Comparison of ENCODE assay signal across 8 mouse cellular contexts in genomic region chr12:17691891-17692321, GRCm38 (mm10). TPM values are rescaled to one million over a fixed set of nuclear protein-coding genes. Genes with fewer than 3 reads are reported as not detected.
DNase-seq lines count a peak whose midpoint lies in the region; ATAC-seq and TF ChIP-seq lines count a peak whose summit lies in the region.

No protein-coding gene starts in this region.

- no peak for TF ChIP-seq CTCF in liver, adult 2 months (IDR thresholded peaks at IDR 0.05; ENCODE audit: low read depth, low read length)

- H3K9me3 ChIP-seq in ES-E14 (ENCODE audit: control insufficient read depth, insufficient read depth, low read depth, low read length): no peaks in the 10 kb centered on the region
- no peaks in the 10 kb centered on the region for H3K9me3 ChIP-seq in embryonic facial prominence, embryonic 14.5 days (ENCODE audit: control insufficient read depth, low read length)
- no peaks in the 10 kb centered on the region for H3K9me3 ChIP-seq in hindbrain, embryonic 11.5 days (ENCODE audit: control insufficient read depth, low read length)

- 2% methylated on average over 23 of the region's 23 CpGs for WGBS in embryonic facial prominence, embryonic 14.5 days
- WGBS in hindbrain, embryonic 11.5 days: under 1% methylated on average over 23 of the region's 23 CpGs
- WGBS in liver, adult 2 months: 4% methylated on average over 23 of the region's 23 CpGs

- no peak for TF ChIP-seq POLR2A in liver, adult 2 months (IDR thresholded peaks at IDR 0.05; ENCODE audit: extremely low read depth, insufficient read depth, low read length)
- no peak for TF ChIP-seq POLR2A in myocyte (IDR thresholded peaks at IDR 0.05; ENCODE audit: insufficient read length, low read depth)

- H3K27me3 ChIP-seq in embryonic facial prominence, embryonic 14.5 days (replicated peaks; ENCODE audit: control insufficient read depth, insufficient read depth, low read length): no peaks in the 10 kb centered on the region
- no peaks in the 10 kb centered on the region for H3K27me3 ChIP-seq in hindbrain, embryonic 11.5 days (ENCODE audit: control insufficient read depth, insufficient read depth, low read length)
- no peaks in the 10 kb centered on the region for H3K27me3 ChIP-seq in liver, adult 2 months (ENCODE audit: control insufficient read depth, insufficient read depth, low read length)
- H3K27me3 ChIP-seq in myocyte (ENCODE audit: control insufficient read depth, insufficient read depth, insufficient read length): no peaks in the 10 kb centered on the region

- DNase-seq in cerebellum, adult 8-10 months: peak; percentile 50
- DNase-seq in ES-E14 (ENCODE audit: low read depth, low spot score) (no peak), MN1 (ENCODE audit: low spot score) (no peak)
- peak; percentile 39 for DNase-seq in embryonic facial prominence, embryonic 14.5 days (ENCODE audit: low spot score)
- DNase-seq in hindbrain, embryonic 11.5 days (ENCODE audit: low spot score): no peak
- no peak for DNase-seq in liver, adult 2 months (ENCODE audit: extremely low read depth, low read depth, low spot score)

- ATAC-seq in cerebellum, adult (ENCODE audit: insufficient number of reproducible peaks, low FRiP score, low TSS enrichment): no peak
- ATAC-seq in embryonic facial prominence, embryonic 14.5 days (ENCODE audit: low read depth): no peak
- no peak for ATAC-seq in hindbrain, embryonic 11.5 days (ENCODE audit: low FRiP score)

- H3K27ac ChIP-seq in ES-E14 (ENCODE audit: insufficient read depth, low read depth, low read length, poor library complexity, severe bottlenecking): no peak overlapping the region
- no peak overlapping the region; the same call in 1 of the 2 replicates for H3K27ac ChIP-seq in embryonic facial prominence, embryonic 14.5 days (replicated peaks; ENCODE audit: low read depth, low read length)
- H3K27ac ChIP-seq in hindbrain, embryonic 11.5 days (ENCODE audit: low read depth, low read length): no peak overlapping the region
- peak overlapping the region; percentile 18; the same call in 1 of the 2 replicates for H3K27ac ChIP-seq in liver, adult 2 months (replicated peaks; ENCODE audit: insufficient read depth, low read depth, low read length)

- H3K4me3 ChIP-seq in ES-E14 (ENCODE audit: insufficient read depth in 1 of 2, low read depth in 1 of 2, low read length in 2 of 2, poor library complexity in 1 of 2, severe bottlenecking in 1 of 2): peak overlapping the region; percentile 82 to 89
- H3K4me3 ChIP-seq in embryonic facial prominence, embryonic 14.5 days (ENCODE audit: low read depth, low read length): peak overlapping the region; percentile 82
- H3K4me3 ChIP-seq in hindbrain, embryonic 11.5 days (ENCODE audit: low read depth, low read length): peak overlapping the region; percentile 71
- H3K4me3 ChIP-seq in liver, adult 2 months (ENCODE audit: insufficient read depth, low read depth, low read length): peak overlapping the region; percentile 92
- H3K4me3 ChIP-seq in myocyte: peak overlapping the region; percentile 95

- H3K4me1 ChIP-seq in ES-E14 (ENCODE audit: control insufficient read depth in 2 of 2, insufficient read depth in 2 of 2, low read length in 2 of 2, poor library complexity in 1 of 2): no peaks in the 10 kb centered on the region; a peak in 1 of 4 replicates
- peaks cover 34% of the 10 kb centered on the region for H3K4me1 ChIP-seq in embryonic facial prominence, embryonic 14.5 days (ENCODE audit: control insufficient read depth, insufficient read depth, low read length)
- H3K4me1 ChIP-seq in hindbrain, embryonic 11.5 days (replicated peaks; ENCODE audit: control insufficient read depth, insufficient read depth, low read length): peaks cover 3% of the 10 kb centered on the region; the same call in 1 of the 2 replicates
- H3K4me1 ChIP-seq in liver, adult 2 months (ENCODE audit: control insufficient read depth, insufficient read depth, low read length): peaks cover 9% of the 10 kb centered on the region; the same call in 1 of the 2 replicates

- peak overlapping the region; percentile 79 for H3ac ChIP-seq in myocyte (ENCODE audit: control insufficient read depth, insufficient read length)

- H3K36me3 ChIP-seq in ES-E14 (ENCODE audit: control insufficient read depth, insufficient read depth, low read length, poor library complexity, severe bottlenecking) (no peaks in the 10 kb centered on the region), myocyte (ENCODE audit: control insufficient read depth, insufficient read depth) (no peaks in the 10 kb centered on the region)
- H3K36me3 ChIP-seq in embryonic facial prominence, embryonic 14.5 days (ENCODE audit: control insufficient read depth, insufficient read depth, low read length): no peaks in the 10 kb centered on the region
- no peaks in the 10 kb centered on the region for H3K36me3 ChIP-seq in hindbrain, embryonic 11.5 days (ENCODE audit: control insufficient read depth, insufficient read depth, low read length)
- H3K36me3 ChIP-seq in liver, adult 2 months (ENCODE audit: control insufficient read depth, insufficient read depth, low read length): no peaks in the 10 kb centered on the region

- H3K79me2 ChIP-seq in liver, adult 2 months (ENCODE audit: control insufficient read depth, insufficient read depth, low read length): peaks cover 26% of the 10 kb centered on the region
- H3K79me2 ChIP-seq in myocyte (ENCODE audit: control insufficient read depth, insufficient read depth): peaks cover 61% of the 10 kb centered on the region

- H3K4me2 ChIP-seq in embryonic facial prominence, embryonic 14.5 days (ENCODE audit: low read depth, low read length): peak overlapping the region; percentile 94
- H3K4me2 ChIP-seq in hindbrain, embryonic 11.5 days (replicated peaks; ENCODE audit: low read depth, low read length): peak overlapping the region; percentile 95
- peak overlapping the region; percentile 94 for H3K4me2 ChIP-seq in myocyte (ENCODE audit: low read depth)

- in situ Hi-C loops in ES-E14 (cut with MboI; ENCODE audit: low sequenced_read_pairs in 2 of 2, unreplicated experiment in 2 of 2): no loop called here

- no peak overlapping the region for H3K9ac ChIP-seq in ES-E14 (ENCODE audit: insufficient read depth, low read depth, low read length, poor library complexity, severe bottlenecking)
- peak overlapping the region; percentile 81 for H3K9ac ChIP-seq in embryonic facial prominence, embryonic 14.5 days (ENCODE audit: low read depth, low read length)
- H3K9ac ChIP-seq in hindbrain, embryonic 11.5 days (ENCODE audit: low read depth, low read length): peak overlapping the region; percentile 76
- peak overlapping the region; percentile 89 for H3K9ac ChIP-seq in liver, adult 2 months (ENCODE audit: low read depth, low read length)

TF ChIP-seq in ES-E14, 5 proteins besides CTCF, POLR2A, EP300 and RAD21:
- TF ChIP-seq MAFK (IDR thresholded peaks at IDR 0.05; ENCODE audit: insufficient read depth, low read depth, low read length) (no peak), CHD2 (IDR thresholded peaks at IDR 0.05; ENCODE audit: low read depth, low read length) (no peak), ZNF384 (IDR thresholded peaks at IDR 0.05; ENCODE audit: low read depth, low read length) (no peak), ZC3H11A (IDR thresholded peaks at IDR 0.05; ENCODE audit: borderline replicate concordance, low read depth, low read length) (no peak), HCFC1 (IDR thresholded peaks at IDR 0.05; ENCODE audit: borderline replicate concordance, insufficient read depth, low read length) (no peak)
TF ChIP-seq in ES-E14: peak in this region for 0.

TF ChIP-seq in myocyte, 11 proteins besides CTCF, POLR2A, EP300 and RAD21:
- no peak for TF ChIP-seq SRF (IDR thresholded peaks at IDR 0.05; ENCODE audit: control insufficient read depth, insufficient read length, low read depth)
- TF ChIP-seq CEBPB (IDR thresholded peaks at IDR 0.05; ENCODE audit: insufficient read depth, poor library complexity, severe bottlenecking): no peak
- no peak for TF ChIP-seq E2F4 (IDR thresholded peaks at IDR 0.05; ENCODE audit: insufficient read depth)
- no peak for TF ChIP-seq MYOG (IDR thresholded peaks at IDR 0.05; ENCODE audit: control insufficient read depth in 1 of 3, insufficient read depth in 1 of 3, insufficient read length in 2 of 3, low read depth in 2 of 3)
- TF ChIP-seq TCF12 (IDR thresholded peaks at IDR 0.05; ENCODE audit: insufficient read depth, poor library complexity, severe bottlenecking): no peak
- TF ChIP-seq TCF3 (IDR thresholded peaks at IDR 0.05; ENCODE audit: insufficient read length, low read depth): no peak
- TF ChIP-seq MYOD1 (IDR thresholded peaks at IDR 0.05; ENCODE audit: control insufficient read depth in 1 of 3, insufficient read length in 2 of 3, low read depth in 2 of 3): no peak
- TF ChIP-seq MAX (IDR thresholded peaks at IDR 0.05; ENCODE audit: low read depth): no peak
- no peak for TF ChIP-seq REST (IDR thresholded peaks at IDR 0.05; ENCODE audit: insufficient read depth, insufficient read length)
- TF ChIP-seq POLR2AphosphoS2 (IDR thresholded peaks at IDR 0.05; ENCODE audit: insufficient read length, low read depth): no peak
- TF ChIP-seq USF1 (IDR thresholded peaks at IDR 0.05; ENCODE audit: low read depth): no peak

RNA-seq across cellular contexts. Expression of gene Hpcal1, which starts 1.2 kb away (rescaled TPM):
- total RNA-seq in ES-E14 (2012; rRNA removed): 20.7 and 23.5 TPM in 2 replicates
- polyA plus RNA-seq in embryonic facial prominence, embryonic 14.5 days (2014; fragmentation: Nextera tagmentation; extraction: Ambion mirVana): 57.1 and 57.7 TPM in 2 replicates
- polyA plus RNA-seq in hindbrain, embryonic 11.5 days (2014; fragmentation: Nextera tagmentation; extraction: Ambion mirVana): 46.3 and 48.0 TPM in 2 replicates
- total RNA-seq in liver, adult 2 months (2014; rRNA removed): 8.5 and 10.5 TPM in 2 replicates
- polyA plus RNA-seq in liver, adult 2 months (2012; rRNA removed): 16.6 and 23.2 TPM in 2 replicates
- polyA plus RNA-seq in myocyte (2012; fragmentation: generic; extraction: Trizol): 89.4 TPM

Comparison
In these comparisons a context has a peak if more than half of its experiments do, and no peak if none do; other contexts are left out.
1. DNase-seq: peak in cerebellum, adult 8-10 months (single experiment) and embryonic facial prominence, embryonic 14.5 days (single experiment); none in ES-E14 (single experiment), hindbrain, embryonic 11.5 days (single experiment), liver, adult 2 months (single experiment) and MN1 (single experiment).
2. Peak in every context shown above with its lines, with median percentiles within 50 percentile points of each other: H3K4me3 ChIP-seq and H3K4me2 ChIP-seq.